Mouse (Mus musculus) erythroblast, embryonic 14.5 days (primary cell): Measurements from ENCODE around the gene Icmt. TPM values are rescaled to one million over a fixed set of nuclear protein-coding genes. Genes with fewer than 3 reads are reported as not detected.

ENCODE experiments used
- H3K27me3 ChIP-seq: 2 replicates; pipeline ENCODE4 v1.6.1; 2012; ENCODE audit warnings: inconsistent platforms; ENCODE audit not compliant: control insufficient read depth
- H3K36me3 ChIP-seq: 2 replicates; pipeline ENCODE4 v1.6.1; 2012; ENCODE audit warnings: mild to moderate bottlenecking, inconsistent platforms; ENCODE audit not compliant: control insufficient read depth
- H3K4me1 ChIP-seq: 2 replicates; pipeline ENCODE4 v1.6.1; 2012; ENCODE audit warnings: inconsistent platforms; ENCODE audit not compliant: control insufficient read depth
- H3K4me3 ChIP-seq: replicated peaks from 2 replicates; pipeline ENCODE3; 2012; ENCODE audit warnings: moderate library complexity, mild to moderate bottlenecking, inconsistent platforms
- H3K9me3 ChIP-seq: 2 replicates; pipeline ENCODE4 v1.6.1; 2012; ENCODE audit warnings: low read length, inconsistent platforms, mixed read lengths; ENCODE audit not compliant: control insufficient read depth
- GATA1 ChIP-seq: IDR thresholded peaks from 2 replicates; pipeline ENCODE4 v1.6.1; 2012; ENCODE audit warnings: low read length, inconsistent platforms, mixed read lengths
- TAL1 ChIP-seq: IDR thresholded peaks from 3 replicates; pipeline ENCODE4 v1.6.1; 2012; ENCODE audit warnings: low read length, inconsistent platforms, mixed read lengths
- polyA plus RNA-seq: library from polyadenylated mRNA; stranded (reverse); fragments of >175 nt; gene quantifications from 2 replicates; pipeline ENCODE4 v1.2.3, GENCODE M21; 2012

The Icmt gene
- polyA plus RNA-seq, 1 experiment, result 1.6 TPM

GRCm38 (mm10) chr4:152304685-152305084 lies 7.7 kb downstream of the Icmt start:
- Histone ChIP-seq H3K4me3 (no peak overlapping the region), H3K36me3 (peaks cover 76% of the 10 kb centered on the region), H3K9me3 (no peaks in the 10 kb centered on the region), H3K4me1 (no peaks in the 10 kb centered on the region; the same call in 1 of the 2 replicates), H3K27me3 (no peaks in the 10 kb centered on the region)
- TF ChIP-seq TAL1 (no peak), GATA1 (no peak)

- H3K36me3 ChIP-seq, result peaks cover 63% of the 10 kb centered on the region
- H3K27me3 ChIP-seq, result peaks cover 6% of the 10 kb centered on the region
- no peaks in the 10 kb centered on the region for H3K9me3 ChIP-seq
- H3K4me1 ChIP-seq, result no peaks in the 10 kb centered on the region
- TF ChIP-seq TAL1, result no peak
- no peak for TF ChIP-seq GATA1
- no peak overlapping the region for H3K4me3 ChIP-seq
Observed at GRCm38 (mm10) chr4:152305991-152306390, 9.0 kb downstream of the Icmt start.

- TF ChIP-seq TAL1, result no peak
- TF ChIP-seq GATA1, result no peak
- peaks cover 7% of the 10 kb centered on the region for H3K4me1 ChIP-seq
- H3K4me3 ChIP-seq, result no peak overlapping the region
- no peaks in the 10 kb centered on the region for H3K9me3 ChIP-seq
- H3K27me3 ChIP-seq, result peaks cover 22% of the 10 kb centered on the region
- H3K36me3 ChIP-seq, result peaks cover 48% of the 10 kb centered on the region
Observed at GRCm38 (mm10) chr4:152307542-152307941, 10.5 kb downstream of the Icmt start.

GRCm38 (mm10) chr4:152312186-152312585 lies 15.2 kb downstream of the Icmt start:
- TF ChIP-seq GATA1 (no peak), TAL1 (no peak)
- H3K4me3 ChIP-seq, result no peak overlapping the region

GRCm38 (mm10) chr4:152313211-152313632 lies 16.2 kb downstream of the Icmt start:
- peaks cover 5% of the 10 kb centered on the region; the same call in 1 of the 2 replicates for H3K36me3 ChIP-seq
- peaks cover 18% of the 10 kb centered on the region for H3K4me1 ChIP-seq
- TF ChIP-seq TAL1, result no peak
- no peak for TF ChIP-seq GATA1
- H3K27me3 ChIP-seq, result peaks cover 79% of the 10 kb centered on the region
- no peak overlapping the region for H3K4me3 ChIP-seq
- H3K9me3 ChIP-seq, result no peaks in the 10 kb centered on the region; the same call in 1 of the 2 replicates

More at GRCm38 (mm10) chr4:152312186-152312585, 15.2 kb downstream of the Icmt start:
- Histone ChIP-seq H3K4me1 (peaks cover 18% of the 10 kb centered on the region), H3K36me3 (peaks cover 10% of the 10 kb centered on the region), H3K9me3 (no peaks in the 10 kb centered on the region; the same call in 1 of the 2 replicates), H3K27me3 (peaks cover 68% of the 10 kb centered on the region)

- H3K4me1 ChIP-seq, result peaks cover 25% of the 10 kb centered on the region
- no peaks in the 10 kb centered on the region; the same call in 1 of the 2 replicates for H3K9me3 ChIP-seq
- H3K36me3 ChIP-seq, result peaks cover 2% of the 10 kb centered on the region; the same call in 1 of the 2 replicates
- TF ChIP-seq GATA1 (no peak), TAL1 (no peak)
- no peak overlapping the region for H3K4me3 ChIP-seq
- peaks cover 86% of the 10 kb centered on the region for H3K27me3 ChIP-seq
Observed at GRCm38 (mm10) chr4:152313934-152314333, 16.9 kb downstream of the Icmt start.

GRCm38 (mm10) chr4:152315498-152316213 lies 18.6 kb downstream of the Icmt start:
- H3K9me3 ChIP-seq, result no peaks in the 10 kb centered on the region; the same call in 1 of the 2 replicates
- no peaks in the 10 kb centered on the region for H3K36me3 ChIP-seq
- peaks cover 84% of the 10 kb centered on the region for H3K27me3 ChIP-seq
- no peak for TF ChIP-seq GATA1
- no peak for TF ChIP-seq TAL1
- no peak overlapping the region for H3K4me3 ChIP-seq
- peaks cover 26% of the 10 kb centered on the region for H3K4me1 ChIP-seq

GRCm38 (mm10) chr4:152317631-152318033 lies 20.6 kb downstream of the Icmt start:
- Histone ChIP-seq H3K9me3 (no peaks in the 10 kb centered on the region; the same call in 1 of the 2 replicates), H3K27me3 (peaks cover 71% of the 10 kb centered on the region), H3K36me3 (no peaks in the 10 kb centered on the region), H3K4me3 (no peak overlapping the region), H3K4me1 (peaks cover 17% of the 10 kb centered on the region)
- TF ChIP-seq TAL1 (no peak), GATA1 (no peak)

- Histone ChIP-seq H3K4me3 (no peak within 1 kb of the TSS), H3K9me3 (no peaks in the 10 kb centered on the region; the same call in 1 of the 2 replicates), H3K36me3 (no peaks in the 10 kb centered on the region), H3K27me3 (peaks cover 61% of the 10 kb centered on the region), H3K4me1 (peaks cover 8% of the 10 kb centered on the region)
- TF ChIP-seq TAL1, result no peak
- no peak for TF ChIP-seq GATA1
Observed at GRCm38 (mm10) chr4:152318517-152319234, 21.6 kb downstream of the Icmt start, which contains the start of gene Rnf207. TSS of gene Rnf207 (minus strand) at chr4:152318993.
